Mouse (Mus musculus) kidney, postnatal 0 days (tissue): ENCODE data around the gene Atf4. TPM values are rescaled to one million over a fixed set of nuclear protein-coding genes. Genes with fewer than 3 reads are reported as not detected.
A peak's percentile ranks its signal among the peaks of the same experiment; 100 is the strongest.

Experiments used
- ATAC-seq: fragments of 200-750 bp; cut with Nextera tagmentation; replicated peaks from 2 replicates; pipeline ENCODE4 v1.8.0; 2017; ENCODE audit warnings: low read depth, moderate number of reproducible peaks, moderate TSS enrichment, moderate library complexity; ENCODE audit not compliant: low FRiP score
- DNase-seq: peaks from one replicate; pipeline ENCODE4 v3.0.0-alpha.2; 2016; ENCODE audit warnings: low spot score
- H3K27ac ChIP-seq: fragments of 300-500 bp; sonication (generic); 2 replicates; pipeline ENCODE4 v1.5.1; 2014; ENCODE audit warnings: mild to moderate bottlenecking
- H3K27me3 ChIP-seq: fragments of 300-500 bp; sonication (generic); 2 replicates; pipeline ENCODE4 v1.6.1; 2014; ENCODE audit warnings: low read length, mixed read lengths; ENCODE audit not compliant: insufficient read depth
- H3K36me3 ChIP-seq: fragments of 300-500 bp; sonication (generic); 2 replicates; pipeline ENCODE4 v1.6.1; 2014; ENCODE audit warnings: low read length, mixed read lengths; ENCODE audit not compliant: insufficient read depth
- H3K4me1 ChIP-seq: fragments of 300-500 bp; sonication (generic); replicated peaks from 2 replicates; pipeline ENCODE4 v1.6.1; 2014; ENCODE audit warnings: antibody characterized with exemption, low read length, mixed read lengths; ENCODE audit not compliant: insufficient read depth
- H3K4me2 ChIP-seq: fragments of 300-500 bp; sonication (generic); 2 replicates; pipeline ENCODE4 v1.6.1; 2014; ENCODE audit warnings: mild to moderate bottlenecking, low read length, moderate library complexity, mixed read lengths
- H3K4me3 ChIP-seq: fragments of 300-500 bp; sonication (generic); replicated peaks from 2 replicates; pipeline ENCODE4 v1.5.1; 2014; ENCODE audit warnings: low read depth, low read length
- H3K9ac ChIP-seq: fragments of 300-500 bp; sonication (generic); 2 replicates; pipeline ENCODE4 v1.6.1; 2014; ENCODE audit warnings: low read depth, low read length
- H3K9me3 ChIP-seq: fragments of 300-500 bp; sonication (generic); replicated peaks from 2 replicates; pipeline ENCODE4 v1.6.1; 2016; ENCODE audit warnings: low read length, inconsistent platforms, mixed read lengths
- CTCF ChIP-seq: IDR thresholded peaks from 2 replicates; pipeline ENCODE4 v1.5.1; 2016; ENCODE audit warnings: antibody characterized with exemption, low read depth, mild to moderate bottlenecking, moderate library complexity
- WGBS: fragments of 180-500 bp; shearing (Covaris S2); extraction: QIAGEN DNeasy Blood & Tissue Kit; methylation state at CpG from one replicate; pipeline ENCODE4 v1.1.7; 2014; 5-methylcytosine and 5-hydroxymethylcytosine counted together
- polyA plus RNA-seq: library from polyadenylated mRNA; unstranded; fragments of >200 nt; fragmentation: Nextera tagmentation; extraction: Ambion mirVana; gene quantifications from 2 replicates; pipeline ENCODE4 v1.2.1, GENCODE M21; 2015

The Atf4 gene
- polyA plus RNA-seq, 1 experiment from 2014 or later: 116 TPM

GRCm38 (mm10) chr15:80260677-80261076, 5.7 kb downstream of the Atf4 start:
- Histone ChIP-seq H3K4me3 (no peak overlapping the region), H3K9ac (no peak overlapping the region), H3K27ac (no peak overlapping the region), H3K4me2 (no peak overlapping the region), H3K36me3 (peaks cover 23% of the 10 kb centered on the region), H3K27me3 (no peaks in the 10 kb centered on the region), H3K9me3 (no peaks in the 10 kb centered on the region), H3K4me1 (peaks cover 19% of the 10 kb centered on the region; the same call in 1 of the 2 replicates)
- peak; percentile 83 for DNase-seq
- peak; percentile 97 for TF ChIP-seq CTCF
- no peak for ATAC-seq
- 12% methylated on average over 3 of the region's 3 CpGs for WGBS

- no peak overlapping the region for H3K4me3 ChIP-seq
- 76% methylated on average over 7 of the region's 7 CpGs for WGBS
These were observed 6.1 kb downstream of the Atf4 start for GRCm38 (mm10) chr15:80261100-80261499.

GRCm38 (mm10) chr15:80263610-80264575, 8.9 kb downstream of the Atf4 start, which contains the start of gene Rps19bp1:
Gene Rps19bp1 (minus strand): TSS chr15:80264315.
- DNase-seq (peak; percentile 96), ATAC-seq (peak; percentile 75)
- Histone ChIP-seq H3K27ac (peak within 1 kb of the TSS; percentile 63), H3K4me3 (peak within 1 kb of the TSS; percentile 88), H3K27me3 (no peaks in the 10 kb centered on the region), H3K36me3 (no peaks in the 10 kb centered on the region), H3K4me2 (peak within 1 kb of the TSS; percentile 70), H3K9ac (peak within 1 kb of the TSS; percentile 86), H3K4me1 (peaks cover 4% of the 10 kb centered on the region; the same call in 1 of the 2 replicates), H3K9me3 (no peaks in the 10 kb centered on the region)
- no peak for TF ChIP-seq CTCF
- WGBS: 2% methylated on average over 66 of the region's 66 CpGs

More at GRCm38 (mm10) chr15:80261100-80261499, 6.1 kb downstream of the Atf4 start:
- peaks cover 22% of the 10 kb centered on the region for H3K36me3 ChIP-seq
- H3K4me2 ChIP-seq: no peak overlapping the region
- no peak for ATAC-seq
- no peak overlapping the region for H3K27ac ChIP-seq
- H3K4me1 ChIP-seq: peaks cover 19% of the 10 kb centered on the region; the same call in 1 of the 2 replicates
- no peak for DNase-seq
- no peak for TF ChIP-seq CTCF
- no peak overlapping the region for H3K9ac ChIP-seq
- no peaks in the 10 kb centered on the region for H3K9me3 ChIP-seq
- H3K27me3 ChIP-seq: no peaks in the 10 kb centered on the region

DNA sequence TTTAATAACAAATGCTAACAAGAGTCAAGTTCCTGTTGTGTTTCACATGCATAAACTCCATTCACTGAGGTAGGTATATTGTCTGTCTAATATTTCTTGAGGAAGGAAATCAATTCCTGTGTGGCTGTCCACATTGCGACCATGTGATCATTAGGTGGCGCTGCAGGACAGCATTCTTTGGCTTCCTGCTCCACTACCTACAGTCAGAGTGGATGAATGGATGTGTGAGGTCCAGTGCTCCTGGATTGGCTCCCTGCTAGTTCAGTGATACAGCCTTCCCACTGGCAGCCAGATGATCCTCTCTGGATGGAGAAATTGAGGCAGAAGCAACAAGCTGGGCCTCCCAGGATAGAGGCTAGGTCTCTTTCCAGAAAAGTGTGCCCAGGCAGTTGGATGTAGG, 11.3 kb downstream of the Atf4 start:
- ATAC-seq: no peak
- no peak overlapping the region for H3K4me3 ChIP-seq
- 0% methylated on average over 2 of the region's 2 CpGs for WGBS
- no peak overlapping the region for H3K4me2 ChIP-seq
- H3K9me3 ChIP-seq: no peaks in the 10 kb centered on the region
- DNase-seq: peak; percentile 90
- no peak overlapping the region for H3K27ac ChIP-seq
- peak; percentile 93 for TF ChIP-seq CTCF
- no peaks in the 10 kb centered on the region for H3K27me3 ChIP-seq
- H3K36me3 ChIP-seq: no peaks in the 10 kb centered on the region
- H3K4me1 ChIP-seq: peaks cover 4% of the 10 kb centered on the region; the same call in 1 of the 2 replicates
- H3K9ac ChIP-seq: no peak overlapping the region

GRCm38 (mm10) chr15:80271858-80272396, 16.9 kb downstream of the Atf4 start:
- H3K9me3 ChIP-seq: no peaks in the 10 kb centered on the region
- no peaks in the 10 kb centered on the region for H3K36me3 ChIP-seq
- H3K4me1 ChIP-seq: no peaks in the 10 kb centered on the region
- H3K4me3 ChIP-seq: no peak overlapping the region
- TF ChIP-seq CTCF: no peak
- DNase-seq (no peak), ATAC-seq (no peak)
- no peak overlapping the region for H3K4me2 ChIP-seq
- H3K9ac ChIP-seq: no peak overlapping the region
- no peaks in the 10 kb centered on the region for H3K27me3 ChIP-seq
- WGBS: 80% methylated on average over 3 of the region's 3 CpGs
- no peak overlapping the region for H3K27ac ChIP-seq

- Histone ChIP-seq H3K27ac (no peak overlapping the region), H3K4me1 (no peaks in the 10 kb centered on the region), H3K4me2 (no peak overlapping the region), H3K4me3 (no peak overlapping the region), H3K27me3 (peaks cover 3% of the 10 kb centered on the region; the same call in 1 of the 2 replicates), H3K9me3 (no peaks in the 10 kb centered on the region), H3K9ac (no peak overlapping the region), H3K36me3 (no peaks in the 10 kb centered on the region)
- no peak; the same call in 1 of the 2 replicates for TF ChIP-seq CTCF
- DNase-seq (no peak), ATAC-seq (no peak)
- 45% methylated on average over 9 of the region's 9 CpGs for whole genome bisulfite sequencing
These were observed 22.1 kb downstream of the Atf4 start for GRCm38 (mm10) chr15:80277107-80277506.
